Mouse (Mus musculus) embryonic fibroblast, embryonic 13.5 days (primary cell): ENCODE results near the gene Arrb1. TPM values are rescaled to one million over a fixed set of nuclear protein-coding genes. Genes with fewer than 3 reads are reported as not detected.

Experiments used
- H3K27ac ChIP-seq: 2 replicates; pipeline ENCODE4 v1.5.1; 2012; ENCODE audit warnings: low read length, control low read depth, inconsistent platforms; ENCODE audit not compliant: insufficient read depth
- H3K4me1 ChIP-seq: 2 replicates; pipeline ENCODE4 v1.6.1; 2011; ENCODE audit warnings: low read length; ENCODE audit not compliant: control insufficient read depth, insufficient read depth
- H3K4me3 ChIP-seq: 2 replicates; pipeline ENCODE4 v1.5.1; 2011; ENCODE audit warnings: mild to moderate bottlenecking, control low read depth, low read length; ENCODE audit not compliant: insufficient read depth
- CTCF ChIP-seq: IDR thresholded peaks from 2 replicates; pipeline ENCODE4 v1.5.1; 2011; ENCODE audit warnings: mild to moderate bottlenecking, control low read depth, low read length, moderate library complexity, borderline replicate concordance; ENCODE audit not compliant: insufficient read depth
- POLR2A ChIP-seq: IDR thresholded peaks from 2 replicates; pipeline ENCODE4 v1.6.1; 2011; ENCODE audit warnings: low read depth, mild to moderate bottlenecking, control low read depth, low read length, moderate library complexity
- polyA plus RNA-seq: library from polyadenylated mRNA; stranded (reverse); fragments of >200 nt; gene quantifications from 2 replicates; pipeline ENCODE4 v1.2.4, GENCODE M21; 2011; ENCODE audit warnings: low read depth; ENCODE audit not compliant: missing spikeins, insufficient read length

Arrb1 gene
- polyA plus RNA-seq, 1 experiment = 6.4 TPM

- no peak overlapping the region for H3K4me3 ChIP-seq
- TF ChIP-seq CTCF (no peak), POLR2A (no peak)
- H3K4me1 ChIP-seq = no peaks in the 10 kb centered on the region
- no peak overlapping the region for H3K27ac ChIP-seq
These were observed 119.0 kb downstream of the Arrb1 start for GRCm38 (mm10) chr7:99654244-99654643.

Other genes with a start within 250 kb of the Arrb1 start
- gene Serpinh1, start 182.2 kb upstream of the Arrb1 start, polyA plus RNA-seq = 2,134 and 2,700 TPM in 2 replicates
- 12.0 and 12.6 TPM in 2 replicates for gene Gdpd5, start 154.1 kb upstream of the Arrb1 start, polyA plus RNA-seq
- not detected in 2 replicates for gene Klhl35, start 69.5 kb upstream of the Arrb1 start, polyA plus RNA-seq
- gene Rps3, start 51.7 kb upstream of the Arrb1 start, polyA plus RNA-seq = 1,504 and 1,592 TPM in 2 replicates
- 0.17 and 0.28 TPM in 2 replicates for gene Tpbgl, start 91.6 kb downstream of the Arrb1 start, polyA plus RNA-seq
- 0.23 TPM in 1 of 2 replicates, not detected in the other for gene Slco2b1, start 175.9 kb downstream of the Arrb1 start, polyA plus RNA-seq
- gene Olfr520, start 194.8 kb downstream of the Arrb1 start, polyA plus RNA-seq = not detected in 2 replicates
- not detected in 2 replicates for gene Olfr521, start 228.0 kb downstream of the Arrb1 start, polyA plus RNA-seq